Mouse (Mus musculus) cerebellum, adult 2 months (tissue): ENCODE measurements around the gene Batf.

Source experiments
- CTCF ChIP-seq: fragments of 200-500 bp; IDR thresholded peaks from 2 replicates; pipeline ENCODE4 v1.5.1; 2011; ENCODE audit warnings: low read depth, mild to moderate bottlenecking, control low read depth, low read length, moderate library complexity, borderline replicate concordance; ENCODE audit not compliant: insufficient read depth
- POLR2A ChIP-seq: fragments of 200-500 bp; IDR thresholded peaks from 2 replicates; pipeline ENCODE4 v1.6.1; 2011; ENCODE audit warnings: low read length, control low read depth, borderline replicate concordance; ENCODE audit not compliant: insufficient read depth

DNA sequence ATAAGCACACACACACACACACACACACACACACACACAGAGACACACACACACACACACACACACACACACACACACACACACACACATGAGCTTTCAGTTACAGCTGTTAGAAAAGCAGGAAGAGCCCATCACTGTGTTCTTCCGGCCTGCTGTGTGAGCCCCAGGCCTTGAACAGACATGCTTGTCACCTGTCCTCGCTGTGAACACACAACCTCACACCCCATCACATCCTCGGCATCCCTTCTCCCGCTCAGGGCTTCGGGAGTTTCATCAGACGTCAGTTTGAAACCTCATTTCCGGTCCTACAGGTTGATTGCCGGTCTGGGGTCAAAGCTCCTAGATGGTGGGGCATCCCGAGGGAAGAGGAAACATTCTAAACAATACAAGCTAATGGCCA is 48.5 kb upstream of the Batf start:
- TF ChIP-seq POLR2A (no peak), CTCF (no peak)
